Mouse (Mus musculus) lung, adult 2 months (tissue): ENCODE results near the gene Kcnd3.

Experiments
- CTCF ChIP-seq: fragments of 200-500 bp; IDR thresholded peaks from 2 replicates; pipeline ENCODE4 v1.5.1; 2011; ENCODE audit warnings: mild to moderate bottlenecking, low read length, control low read depth; ENCODE audit not compliant: insufficient read depth
- POLR2A ChIP-seq: fragments of 200-500 bp; IDR thresholded peaks from 2 replicates; pipeline ENCODE4 v1.6.1; 2011; ENCODE audit warnings: low read depth, mild to moderate bottlenecking, control low read depth, low read length, borderline replicate concordance; ENCODE audit errors: extremely low read depth

DNA sequence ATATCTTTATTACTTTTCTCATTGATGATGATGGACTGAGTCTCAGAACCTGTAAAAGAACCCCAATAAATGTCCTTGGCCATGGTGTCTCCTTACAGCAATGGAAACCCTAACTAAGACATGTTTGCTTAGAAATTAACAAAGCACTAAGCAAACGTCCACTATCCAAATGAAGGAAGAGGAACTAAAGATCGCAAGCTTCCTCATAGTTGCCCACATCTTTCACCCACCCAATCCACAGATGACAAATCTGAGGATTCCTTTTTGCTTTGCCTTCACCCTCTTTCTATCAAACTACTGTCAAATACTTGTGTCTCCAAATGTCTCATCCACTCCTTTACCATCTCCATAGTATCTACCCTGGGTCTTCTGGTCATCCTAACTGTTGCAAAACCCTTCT lies 236.4 kb downstream of the Kcnd3 start:
- TF ChIP-seq POLR2A (no peak), CTCF (no peak)
